Comparison of ENCODE assay signal across 27 mouse cellular contexts in genomic region chr3:94775886-94776285, GRCm38 (mm10). TPM values are rescaled to one million over a fixed set of nuclear protein-coding genes. Genes with fewer than 3 reads are reported as not detected.
DNase-seq lines count a peak whose midpoint lies in the region; ATAC-seq and TF ChIP-seq lines count a peak whose summit lies in the region.
"Had no signal": no experiment of that assay in that cellular context is flagged by ENCODE, and none has a peak within 500 bp of the region (broad histone marks: within the 10 kb centered on the region; RNA-seq: fewer than 3 reads in every experiment).

No protein-coding gene starts in this region.

- H3K27me3 ChIP-seq in C2C12 (ENCODE audit: control insufficient read depth, insufficient read depth, insufficient read length) (peaks cover 26% of the 10 kb centered on the region), CH12.LX (replicated peaks) (peaks cover 76% of the 10 kb centered on the region), MEL (ENCODE audit: control insufficient read depth in 1 of 2, insufficient read depth in 2 of 2, low read length in 2 of 2) (peaks cover 15 to 34% of the 10 kb centered on the region in 2 experiments)
- H3K27me3 ChIP-seq: embryonic facial prominence, embryonic 13.5 days; embryonic facial prominence, embryonic 15.5 days; forebrain, embryonic 12.5 days had no signal

- no peak for TF ChIP-seq POLR2A in CH12.LX (IDR thresholded peaks at IDR 0.05; ENCODE audit: low read depth, low read length)
- TF ChIP-seq POLR2A in MEL (IDR thresholded peaks at IDR 0.05; ENCODE audit: control insufficient read depth in 1 of 2, insufficient read depth in 1 of 2, low read depth in 1 of 2, low read length in 2 of 2, poor library complexity in 1 of 2) = no peak

- H3K9me3 ChIP-seq in CH12.LX (replicated peaks; ENCODE audit: low read length) (no peaks in the 10 kb centered on the region), MEL (replicated peaks; ENCODE audit: insufficient read depth, low read length) (no peaks in the 10 kb centered on the region)
- H3K9me3 ChIP-seq: embryonic facial prominence, embryonic 13.5 days; embryonic facial prominence, embryonic 15.5 days; forebrain, embryonic 10.5 days; forebrain, embryonic 12.5 days; G1E had no signal

- H3K79me2 ChIP-seq in C2C12 (ENCODE audit: control insufficient read depth, insufficient read depth) (no peaks in the 10 kb centered on the region), CH12.LX (replicated peaks; ENCODE audit: control insufficient read depth, extremely low read depth, insufficient read depth, poor library complexity, severe bottlenecking) (no peaks in the 10 kb centered on the region), MEL (ENCODE audit: control insufficient read depth, insufficient read depth, low read length, poor library complexity) (no peaks in the 10 kb centered on the region)

- no peak overlapping the region for H3ac ChIP-seq in C2C12 (ENCODE audit: control insufficient read depth, insufficient read length, low read depth)

- H3K79me3 ChIP-seq in C2C12 (ENCODE audit: low read depth) = no peaks in the 10 kb centered on the region

- no peak for TF ChIP-seq EP300 in CH12.LX (IDR thresholded peaks at IDR 0.05; ENCODE audit: low read length)
- no peak for TF ChIP-seq EP300 in MEL (IDR thresholded peaks at IDR 0.05; ENCODE audit: low read depth in 1 of 2, low read length in 2 of 2)

- TF ChIP-seq RAD21 in CH12.LX (IDR thresholded peaks at IDR 0.05; ENCODE audit: low read depth, low read length) = no peak
- TF ChIP-seq RAD21 in MEL (IDR thresholded peaks at IDR 0.05; ENCODE audit: low read depth, low read length) = no peak

- dilution Hi-C loops in CH12.LX (cut with MboI; ENCODE audit: extremely low pct_ligation_motif_present, extremely low pct_unique_long_range_greater_than_20kb, low sequenced_read_pairs) = no loop called here

- no peak for ATAC-seq in inflammation-experienced regulatory T-cells, adult 6 months
- ATAC-seq: CD4-positive, CD25-positive, alpha-beta regulatory T cell, adult 4 months; forebrain, embryonic 14.5 days; forebrain, embryonic 16.5 days had no signal

- H3K4me3 ChIP-seq in C2C12 (ENCODE audit: insufficient read depth, poor library complexity, severe bottlenecking) (no peak overlapping the region), CH12.LX (replicated peaks in 1 of 3; ENCODE audit: low read depth in 2 of 3, low read length in 2 of 3, poor library complexity in 1 of 3) (no peak overlapping the region), MEL (ENCODE audit: control insufficient read depth in 1 of 2, insufficient read depth in 1 of 2, low read depth in 2 of 2, low read length in 2 of 2) (no peak overlapping the region)
- H3K4me3 ChIP-seq: embryonic facial prominence, embryonic 13.5 days; embryonic facial prominence, embryonic 15.5 days; erythroblast, embryonic 14.5 days; forebrain, embryonic 10.5 days; forebrain, embryonic 12.5 days had no signal

- DNase-seq in CH12.LX (ENCODE audit: extremely low read depth) (no peak), MEL (ENCODE audit: low read depth, low spot score) (no peak), ZHBTc4 (ENCODE audit: low read depth, low spot score) (peak; percentile 65)
- DNase-seq in thymus, postnatal 0 days (ENCODE audit: low spot score) = no peak
- no peak for DNase-seq in gastrocnemius, adult 8-10 months (ENCODE audit: low spot score in 2 of 2)
- DNase-seq: adrenal gland, adult 2 months; adrenal gland, postnatal 10 days; adrenal gland, postnatal 25 days; cerebellum, adult 11 months; cerebellum, adult 18-20 months; cerebellum, adult 8-10 months; cerebellum, adult 9-11 months; cerebellum, postnatal 14 days; cerebellum, postnatal 36 days; embryo, embryonic 11 days had no signal

- H3K9ac ChIP-seq in CH12.LX (ENCODE audit: insufficient read depth, low read depth) (no peak overlapping the region), MEL (ENCODE audit: control insufficient read depth, low read depth, low read length, poor library complexity, severe bottlenecking) (no peak overlapping the region)
- H3K9ac ChIP-seq: embryonic facial prominence, embryonic 13.5 days; embryonic facial prominence, embryonic 15.5 days; forebrain, embryonic 12.5 days had no signal

- H3K4me2 ChIP-seq in CH12.LX (ENCODE audit: insufficient read depth, low read depth, poor library complexity, severe bottlenecking) = no peak overlapping the region
- H3K4me2 ChIP-seq: embryonic facial prominence, embryonic 13.5 days; embryonic facial prominence, embryonic 15.5 days; forebrain, embryonic 12.5 days had no signal

- H3K4me1 ChIP-seq in CH12.LX (ENCODE audit: control insufficient read depth in 1 of 2, insufficient read depth in 2 of 2) = no peaks in the 10 kb centered on the region; a peak in 1 of 4 replicates
- H3K4me1 ChIP-seq in MEL (ENCODE audit: control insufficient read depth in 1 of 2, insufficient read depth in 2 of 2, low read length in 2 of 2) = no peaks in the 10 kb centered on the region
- H3K4me1 ChIP-seq: embryonic facial prominence, embryonic 13.5 days; embryonic facial prominence, embryonic 15.5 days; forebrain, embryonic 10.5 days; forebrain, embryonic 12.5 days had no signal

- H3K36me3 ChIP-seq in C2C12 (ENCODE audit: control insufficient read depth, insufficient read depth) (no peaks in the 10 kb centered on the region), CH12.LX (replicated peaks in 1 of 2; ENCODE audit: control insufficient read depth in 1 of 2, insufficient read depth in 1 of 2, low read length in 1 of 2) (no peaks in the 10 kb centered on the region), MEL (ENCODE audit: control insufficient read depth in 1 of 2, insufficient read depth in 2 of 2, low read length in 2 of 2) (no peaks in the 10 kb centered on the region)
- H3K36me3 ChIP-seq: embryonic facial prominence, embryonic 13.5 days; embryonic facial prominence, embryonic 15.5 days; G1E had no signal

- H3K27ac ChIP-seq in CH12.LX (ENCODE audit: insufficient read depth, low read depth) (no peak overlapping the region), MEL (ENCODE audit: control insufficient read depth, low read depth, low read length) (no peak overlapping the region)
- H3K27ac ChIP-seq: embryonic facial prominence, embryonic 13.5 days; embryonic facial prominence, embryonic 15.5 days; forebrain, embryonic 10.5 days; forebrain, embryonic 12.5 days had no signal

- in situ Hi-C loops in CH12.LX (cut with MboI; ENCODE audit: low pct_ligation_motif_present, low pct_unique_long_range_greater_than_20kb, low sequenced_read_pairs) = no loop called here

- TF ChIP-seq CTCF in C2C12 (IDR thresholded peaks at IDR 0.05; ENCODE audit: control insufficient read depth, insufficient read depth, insufficient read length) (no peak), CH12.LX (conservative IDR thresholded peaks at IDR 0.05 in 1 of 2, IDR thresholded peaks at IDR 0.05 in 1 of 2; ENCODE audit: low read depth in 2 of 2, low read length in 2 of 2) (no peak), MEL (IDR thresholded peaks at IDR 0.05 in 2 of 3, conservative IDR thresholded peaks at IDR 0.05 in 1 of 3; ENCODE audit: control insufficient read depth in 1 of 3, insufficient read depth in 1 of 3, low read depth in 2 of 3, low read length in 3 of 3, poor library complexity in 1 of 3, severe bottlenecking in 1 of 3) (no peak)

TF ChIP-seq in C2C12, 6 proteins besides CTCF, POLR2A, EP300 and RAD21:
- peak; percentile 23 for TF ChIP-seq USF1 (IDR thresholded peaks at IDR 0.05; ENCODE audit: low read depth)
- TF ChIP-seq MAX (IDR thresholded peaks at IDR 0.05) = no peak
- no peak for TF ChIP-seq CEBPB (IDR thresholded peaks at IDR 0.05; ENCODE audit: low read depth)
- TF ChIP-seq MYOG (IDR thresholded peaks at IDR 0.05; ENCODE audit: control insufficient read depth, extremely low read depth, insufficient read length) = no peak
TF ChIP-seq in C2C12: peak in this region for 1.

TF ChIP-seq in CH12.LX, 34 proteins besides CTCF, POLR2A, EP300 and RAD21:
- TF ChIP-seq USF1 (IDR thresholded peaks at IDR 0.05; ENCODE audit: low read depth, low read length) (peak; percentile 56), USF2 (conservative IDR thresholded peaks at IDR 0.05; ENCODE audit: low read depth, low read length) (peak; percentile 66), PAX5 (IDR thresholded peaks at IDR 0.05; ENCODE audit: low read length) (no peak)

TF ChIP-seq in MEL, 35 proteins besides CTCF, POLR2A, EP300 and RAD21:
- TF ChIP-seq USF2 (IDR thresholded peaks at IDR 0.05; ENCODE audit: borderline replicate concordance in 1 of 2, insufficient read depth in 1 of 2, low read depth in 1 of 2, low read length in 2 of 2) (peak in 1 of 2 experiments; percentile 22; a peak in 1 of 4 replicates), USF1 (IDR thresholded peaks at IDR 0.05; ENCODE audit: low read depth, low read length) (peak; percentile 72), MXI1 (IDR thresholded peaks at IDR 0.05; ENCODE audit: low read depth, low read length) (no peak)

RNA-seq across cellular contexts. Expression of gene Cgn, which starts 10.4 kb away (rescaled TPM):
- 0.05 TPM for polyA plus RNA-seq in C2C12 (2012; fragmentation: generic; extraction: Trizol)
- total RNA-seq in CH12.LX (2012; rRNA removed) = 0.17 and 0.25 TPM in 2 replicates
- 0.04 TPM in 1 of 2 replicates, not detected in the other for total RNA-seq in CH12.LX (2014; rRNA removed)
- 0.41 and 1.1 TPM in 2 replicates for polyA plus RNA-seq in CH12.LX (2012; ENCODE audit: insufficient read length, low read depth)
- 0.04 and 0.07 TPM in 2 replicates for total RNA-seq in MEL (2012; rRNA removed)
- under 1 TPM in 1 of 2 experiments, not detected in 1; 0.86 TPM for polyA plus RNA-seq in MEL (2012; ENCODE audit: insufficient read depth in 1 of 2, insufficient read length in 2 of 2, low read depth in 1 of 2, low replicate concordance in 2 of 2, missing spikeins in 1 of 2)
- polyA plus RNA-seq in thymus, postnatal 0 days (2015; fragmentation: Nextera tagmentation; extraction: Ambion mirVana) = 1.9 and 2.5 TPM in 2 replicates
- under 1 TPM in 1 of 3 experiments, not detected in 2; 0.11 TPM for polyA plus RNA-seq in inflammation-experienced regulatory T-cells, adult 6 months (2017; shearing (Covaris generic))
- total RNA-seq in gastrocnemius, adult 8-10 months (2022) = under 1 TPM in 2 of 4 experiments, not detected in 2; 0.07 to 0.13 TPM
- total RNA-seq: common myeloid progenitor, adult 5-6 weeks had no signal
